Mouse (Mus musculus) midbrain, embryonic 11.5 days (tissue): ENCODE data around the gene Tnfaip3. TPM values are rescaled to one million over a fixed set of nuclear protein-coding genes. Genes with fewer than 3 reads are reported as not detected.

Source experiments
- ATAC-seq: fragments of 200-750 bp; cut with Nextera tagmentation; 2 replicates; pipeline ENCODE4 v1.8.0; 2017; ENCODE audit warnings: moderate TSS enrichment, moderate library complexity; ENCODE audit not compliant: low FRiP score
- DNase-seq: peaks from one replicate; pipeline ENCODE4 v3.0.0; 2015; ENCODE audit warnings: low spot score; ENCODE audit errors: missing footprints
- H3K27ac ChIP-seq: fragments of 300-500 bp; sonication (generic); 2 replicates; pipeline ENCODE4 v1.5.1; 2014; ENCODE audit warnings: low read depth, low read length
- H3K27me3 ChIP-seq: fragments of 300-500 bp; sonication (generic); 2 replicates; pipeline ENCODE4 v1.6.1; 2014; ENCODE audit warnings: mild to moderate bottlenecking, low read length, moderate library complexity, mixed read lengths; ENCODE audit not compliant: control insufficient read depth, insufficient read depth
- H3K36me3 ChIP-seq: fragments of 300-500 bp; sonication (generic); 2 replicates; pipeline ENCODE4 v1.6.1; 2014; ENCODE audit warnings: mild to moderate bottlenecking, low read length, moderate library complexity, mixed read lengths; ENCODE audit not compliant: control insufficient read depth, insufficient read depth
- H3K4me1 ChIP-seq: fragments of 300-500 bp; sonication (generic); 2 replicates; pipeline ENCODE4 v1.6.1; 2014; ENCODE audit warnings: low read length; ENCODE audit not compliant: control insufficient read depth, insufficient read depth
- H3K4me2 ChIP-seq: fragments of 300-500 bp; sonication (generic); 2 replicates; pipeline ENCODE4 v1.6.1; 2014; ENCODE audit warnings: mild to moderate bottlenecking, moderate library complexity
- H3K4me3 ChIP-seq: fragments of 300-500 bp; sonication (generic); 2 replicates; pipeline ENCODE4 v1.5.1; 2014; ENCODE audit warnings: low read depth, low read length
- H3K9ac ChIP-seq: fragments of 300-500 bp; sonication (generic); 2 replicates; pipeline ENCODE4 v1.6.1; 2014; ENCODE audit warnings: low read length
- H3K9me3 ChIP-seq: fragments of 300-500 bp; sonication (generic); 2 replicates; pipeline ENCODE4 v1.6.1; 2016; ENCODE audit warnings: low read length; ENCODE audit not compliant: control insufficient read depth
- WGBS: fragments of 180-500 bp; shearing (Covaris S2); extraction: QIAGEN DNeasy Blood & Tissue Kit; methylation state at CpG from one replicate; pipeline ENCODE4 v1.1.7; 2014; 5-methylcytosine and 5-hydroxymethylcytosine counted together
- polyA plus RNA-seq: library from polyadenylated mRNA; unstranded; fragments of >200 nt; fragmentation: Nextera tagmentation; extraction: Ambion mirVana; gene quantifications from 2 replicates; pipeline ENCODE4 v1.2.1, GENCODE M21; 2014

Gene Tnfaip3
- polyA plus RNA-seq, 1 experiment from 2014 or later = 1.2 TPM

GRCm38 (mm10) chr10:18987907-18988199 lies 27.6 kb downstream of the Tnfaip3 start:
- Histone ChIP-seq H3K4me1 (peaks cover 4% of the 10 kb centered on the region; the same call in 1 of the 2 replicates), H3K4me3 (no peak overlapping the region), H3K9ac (no peak overlapping the region), H3K36me3 (no peaks in the 10 kb centered on the region), H3K27ac (no peak overlapping the region), H3K9me3 (no peaks in the 10 kb centered on the region), H3K4me2 (no peak overlapping the region), H3K27me3 (no peaks in the 10 kb centered on the region)
- WGBS = 68% methylated on average over 2 of the region's 2 CpGs
- DNase-seq (no peak), ATAC-seq (no peak)

DNA sequence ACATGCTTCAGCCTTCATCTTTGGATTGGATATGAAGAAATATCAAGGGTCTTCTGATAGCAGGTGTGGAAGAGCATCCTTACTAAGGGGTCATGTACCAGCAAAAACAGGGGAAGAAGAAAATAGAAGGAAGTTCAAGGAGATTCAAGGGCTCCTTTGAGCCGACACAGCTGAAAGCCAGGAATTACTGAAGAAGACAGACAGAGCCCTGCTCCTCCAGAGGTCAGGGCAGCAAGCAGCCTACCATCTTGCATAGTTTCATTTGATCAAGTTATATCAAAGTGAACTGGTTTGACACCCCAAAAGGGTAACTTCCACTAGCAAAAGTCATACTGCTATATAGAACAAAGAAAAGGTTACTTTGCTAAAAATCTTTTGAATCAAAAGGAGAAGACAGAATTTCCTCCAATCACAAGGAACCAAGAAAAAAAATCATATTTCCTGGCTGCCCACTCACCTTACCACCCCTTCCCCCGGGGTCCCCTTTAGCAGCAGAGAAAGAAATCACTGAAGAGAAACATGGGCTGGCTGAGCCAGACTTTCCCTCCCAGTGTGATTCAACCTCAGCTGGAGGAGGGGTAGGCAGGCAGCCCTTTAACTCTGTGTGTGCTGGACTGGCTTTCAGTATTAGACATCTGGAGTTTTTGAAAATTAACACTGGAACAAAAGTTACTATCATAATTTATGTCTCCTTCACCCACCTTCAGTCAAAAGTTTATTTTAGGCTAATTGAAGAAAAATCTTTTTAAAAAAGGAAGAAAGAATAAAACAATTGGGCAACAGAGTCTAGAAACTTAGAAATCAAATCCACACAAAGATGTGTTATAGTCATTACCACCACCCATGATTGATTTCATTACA lies 28.2 kb downstream of the Tnfaip3 start:
- Histone ChIP-seq H3K36me3 (no peaks in the 10 kb centered on the region), H3K9ac (no peak overlapping the region), H3K9me3 (no peaks in the 10 kb centered on the region), H3K27me3 (no peaks in the 10 kb centered on the region), H3K4me2 (no peak overlapping the region), H3K4me3 (no peak overlapping the region), H3K27ac (no peak overlapping the region), H3K4me1 (peaks cover 4% of the 10 kb centered on the region; the same call in 1 of the 2 replicates)
- DNase-seq (no peak), ATAC-seq (no peak)
- WGBS = 12% methylated on average over 2 of the region's 2 CpGs

- H3K36me3 ChIP-seq = no peaks in the 10 kb centered on the region
- ATAC-seq (no peak), DNase-seq (no peak)
- H3K4me2 ChIP-seq = no peak overlapping the region
- WGBS = 86% methylated on average over 3 of the region's 3 CpGs
- H3K27ac ChIP-seq = no peak overlapping the region
- no peaks in the 10 kb centered on the region for H3K27me3 ChIP-seq
- no peak overlapping the region for H3K9ac ChIP-seq
- peaks cover 4% of the 10 kb centered on the region; the same call in 1 of the 2 replicates for H3K4me1 ChIP-seq
- no peaks in the 10 kb centered on the region for H3K9me3 ChIP-seq
- H3K4me3 ChIP-seq = no peak overlapping the region
Measured at GRCm38 (mm10) chr10:18985516-18985915, 29.9 kb downstream of the Tnfaip3 start.

DNA sequence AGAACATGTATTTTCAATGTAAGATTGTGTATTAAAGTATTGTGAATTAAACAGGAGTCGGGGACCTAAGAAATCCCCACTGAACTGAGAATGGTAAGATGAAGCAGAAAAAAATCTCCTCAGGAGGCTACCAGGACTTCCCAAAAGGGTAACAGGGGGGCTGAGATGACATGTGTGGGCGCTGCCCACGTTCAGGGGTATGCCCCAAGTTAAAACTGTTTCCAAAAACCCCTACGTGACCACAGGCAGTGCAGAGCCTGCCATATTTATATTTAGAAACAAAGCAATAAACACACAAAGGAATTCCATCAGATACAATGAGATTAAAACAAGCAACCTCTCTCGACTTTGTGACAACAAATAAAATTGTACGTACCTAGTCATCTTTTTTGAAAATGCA lies 31.9 kb downstream of the Tnfaip3 start:
- ATAC-seq (no peak), DNase-seq (no peak)
- WGBS = 85% methylated on average over 6 of the region's 6 CpGs
- H3K4me2 ChIP-seq = no peak overlapping the region
- no peak overlapping the region for H3K4me3 ChIP-seq
- H3K9me3 ChIP-seq = no peaks in the 10 kb centered on the region
- H3K9ac ChIP-seq = no peak overlapping the region
- H3K36me3 ChIP-seq = no peaks in the 10 kb centered on the region
- no peaks in the 10 kb centered on the region for H3K27me3 ChIP-seq
- H3K27ac ChIP-seq = no peak overlapping the region
- H3K4me1 ChIP-seq = peaks cover 4% of the 10 kb centered on the region; the same call in 1 of the 2 replicates

- no peaks in the 10 kb centered on the region for H3K36me3 ChIP-seq
- no peaks in the 10 kb centered on the region for H3K27me3 ChIP-seq
- WGBS = 84% methylated on average over 3 of the region's 3 CpGs
- H3K9me3 ChIP-seq = no peaks in the 10 kb centered on the region
- H3K4me1 ChIP-seq = no peaks in the 10 kb centered on the region
- DNase-seq (no peak), ATAC-seq (no peak)
- H3K27ac ChIP-seq = no peak overlapping the region
- no peak overlapping the region for H3K9ac ChIP-seq
- no peak overlapping the region for H3K4me3 ChIP-seq
- H3K4me2 ChIP-seq = no peak overlapping the region
Measured at GRCm38 (mm10) chr10:18974486-18974885, 41.0 kb downstream of the Tnfaip3 start.

DNA sequence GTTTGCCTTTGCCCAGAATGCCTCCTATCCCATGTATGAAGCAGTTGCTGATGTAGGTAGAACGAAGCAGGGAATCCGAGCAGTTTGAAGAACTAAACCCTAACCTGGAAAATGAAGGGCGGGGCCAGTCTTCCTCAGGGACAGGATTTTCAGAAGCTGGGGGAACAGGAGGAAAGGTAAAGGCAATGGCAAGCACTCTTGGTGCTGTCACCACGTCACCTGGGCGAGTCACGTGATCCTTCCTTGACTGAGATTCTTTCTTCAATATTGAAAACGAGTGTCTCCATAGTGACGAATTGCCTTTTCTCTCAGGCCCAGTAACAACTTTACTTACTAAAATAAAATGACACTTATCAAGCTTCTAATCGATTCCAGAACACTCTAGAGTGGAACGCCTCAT lies 48.6 kb downstream of the Tnfaip3 start:
- H3K36me3 ChIP-seq = no peaks in the 10 kb centered on the region
- no peaks in the 10 kb centered on the region for H3K9me3 ChIP-seq
- no peaks in the 10 kb centered on the region for H3K27me3 ChIP-seq
- no peaks in the 10 kb centered on the region for H3K4me1 ChIP-seq
- H3K27ac ChIP-seq = no peak overlapping the region
- DNase-seq = no peak
- ATAC-seq = no peak
- H3K4me2 ChIP-seq = no peak overlapping the region
- no peak overlapping the region for H3K9ac ChIP-seq
- WGBS = 91% methylated on average over 10 of the region's 10 CpGs
- no peak overlapping the region for H3K4me3 ChIP-seq

DNA sequence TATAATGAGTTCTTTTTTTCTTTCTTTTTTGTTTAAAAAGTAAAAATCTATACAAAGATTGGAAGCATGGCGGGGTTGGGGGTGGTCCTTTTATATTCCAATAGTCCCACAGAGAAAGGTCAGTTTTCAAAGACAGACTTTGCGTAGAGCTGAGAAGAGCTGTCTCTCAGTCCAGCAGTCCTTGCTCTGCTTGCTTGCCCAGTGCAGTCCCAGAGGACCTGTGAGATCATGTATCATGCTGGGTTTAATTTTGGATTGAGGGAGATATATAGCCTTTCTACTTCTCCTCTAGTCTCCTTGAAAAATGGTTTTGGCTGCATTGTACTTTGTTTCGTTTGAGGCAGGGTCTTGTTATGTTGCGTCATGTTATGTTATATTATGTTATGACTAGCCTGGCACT lies 49.9 kb downstream of the Tnfaip3 start:
- no peaks in the 10 kb centered on the region for H3K27me3 ChIP-seq
- no peaks in the 10 kb centered on the region for H3K36me3 ChIP-seq
- H3K9ac ChIP-seq = no peak overlapping the region
- H3K4me1 ChIP-seq = no peaks in the 10 kb centered on the region
- no peak overlapping the region for H3K4me3 ChIP-seq
- H3K27ac ChIP-seq = no peak overlapping the region
- no peak overlapping the region for H3K4me2 ChIP-seq
- 85% methylated on average over 4 of the region's 4 CpGs for WGBS
- ATAC-seq (no peak), DNase-seq (no peak)
- H3K9me3 ChIP-seq = no peaks in the 10 kb centered on the region

DNA sequence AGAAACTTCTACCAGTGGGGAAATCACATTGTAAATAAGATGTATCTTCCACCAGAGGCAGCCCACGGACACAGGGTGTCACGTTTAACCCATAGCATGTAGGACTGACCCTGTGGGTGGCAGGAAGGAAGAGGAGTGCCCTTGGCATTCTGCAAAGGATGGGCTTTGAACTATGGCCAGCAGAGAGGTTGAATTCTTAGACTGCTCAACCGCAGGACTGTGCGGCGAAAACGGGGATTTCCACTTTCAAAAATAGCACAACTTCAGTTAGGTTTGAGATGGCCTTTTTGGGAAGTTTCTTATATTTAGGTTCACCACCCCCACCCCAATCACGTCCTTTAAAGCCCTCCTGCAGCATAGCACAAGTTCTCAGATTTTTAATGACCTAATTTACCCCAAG lies 50.6 kb downstream of the Tnfaip3 start:
- H3K4me2 ChIP-seq = no peak overlapping the region
- no peaks in the 10 kb centered on the region for H3K4me1 ChIP-seq
- ATAC-seq = no peak
- H3K27ac ChIP-seq = no peak overlapping the region
- no peaks in the 10 kb centered on the region for H3K36me3 ChIP-seq
- no peak overlapping the region for H3K4me3 ChIP-seq
- H3K9ac ChIP-seq = no peak overlapping the region
- no peaks in the 10 kb centered on the region for H3K27me3 ChIP-seq
- DNase-seq = no peak
- H3K9me3 ChIP-seq = no peaks in the 10 kb centered on the region
- 85% methylated on average over 7 of the region's 7 CpGs for WGBS

DNA sequence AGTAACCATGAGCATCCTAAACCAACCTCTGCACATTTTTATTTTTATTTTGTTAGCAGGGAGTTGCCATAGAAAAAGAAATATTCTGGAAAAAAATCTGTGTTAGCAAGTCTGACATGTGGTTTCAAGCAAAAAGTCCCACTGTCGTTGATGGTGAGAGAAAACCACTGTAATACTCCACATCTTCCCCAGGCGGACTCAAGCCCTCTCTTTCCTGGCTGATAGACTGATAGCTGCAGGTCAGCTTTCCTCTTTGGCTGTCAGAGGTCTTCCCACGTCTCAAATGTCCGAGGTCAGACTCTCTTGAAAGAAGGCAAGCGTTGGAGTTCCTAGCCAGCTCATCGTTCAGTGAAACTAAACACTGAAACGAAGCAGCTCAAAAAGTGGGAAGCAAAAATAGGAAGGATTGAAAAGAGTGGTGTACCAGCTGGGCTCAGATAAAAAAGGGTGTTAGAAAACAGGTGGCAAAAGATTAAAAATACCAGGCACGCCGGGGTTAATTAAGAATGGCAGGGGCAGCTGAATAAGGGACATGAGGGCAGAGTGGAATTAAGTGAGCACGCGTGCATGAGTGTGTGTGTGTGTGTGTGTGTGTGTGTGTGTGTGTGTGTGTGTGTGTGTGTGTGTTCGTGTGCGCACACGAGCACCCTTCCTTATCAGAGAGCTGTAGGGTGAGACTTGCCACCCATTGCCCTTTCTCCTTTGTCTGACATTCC lies 55.5 kb downstream of the Tnfaip3 start:
- no peak overlapping the region for H3K9ac ChIP-seq
- no peak overlapping the region for H3K4me3 ChIP-seq
- H3K27me3 ChIP-seq = no peaks in the 10 kb centered on the region
- no peak overlapping the region for H3K27ac ChIP-seq
- 72% methylated on average over 12 of the region's 14 CpGs for WGBS
- ATAC-seq = no peak
- no peaks in the 10 kb centered on the region for H3K36me3 ChIP-seq
- no peak overlapping the region for H3K4me2 ChIP-seq
- no peaks in the 10 kb centered on the region for H3K9me3 ChIP-seq
- DNase-seq = no peak
- no peaks in the 10 kb centered on the region for H3K4me1 ChIP-seq
